Mouse (Mus musculus): ENCODE measurements around the gene Gpr158.

GRCm38 (mm10) chr2:21810431-21810830 is 443.1 kb downstream of the Gpr158 start:
- TF ChIP-seq POLR2A (IDR thresholded peaks at IDR 0.05; ENCODE audit: low read depth, low read length): no peak
- no peak for TF ChIP-seq CTCF (IDR thresholded peaks at IDR 0.05; ENCODE audit: borderline replicate concordance, insufficient read depth, low read length)

Measured in embryonic fibroblast, embryonic 13.5 days (primary cell).